Mouse (Mus musculus): ENCODE results near the gene Ankrd33b. TPM values are rescaled to one million over a fixed set of nuclear protein-coding genes. Genes with fewer than 3 reads are reported as not detected.

Gene Ankrd33b
- total RNA-seq, 2 experiments from 2014 or later = 1.6 to 2.1 TPM

DNA sequence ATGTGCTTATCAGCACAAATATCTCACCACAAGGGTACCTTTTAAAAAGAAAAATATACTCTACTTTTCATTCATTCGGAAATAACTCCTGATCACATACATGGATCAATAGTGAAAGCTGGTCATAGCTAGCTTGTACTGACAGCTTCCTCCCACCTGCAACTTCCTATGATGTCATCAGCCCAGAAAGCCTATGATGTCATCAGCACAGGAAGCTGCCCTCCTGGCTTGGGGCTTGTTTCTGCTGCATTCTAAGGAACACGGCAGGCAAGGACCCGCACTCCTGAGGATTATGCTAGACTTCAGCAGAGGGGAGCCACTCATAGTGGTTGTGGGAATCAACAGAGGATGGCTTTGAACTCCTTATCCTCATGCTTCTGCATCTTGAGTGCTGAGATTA lies 63.2 kb downstream of the Ankrd33b start:
- DNase-seq = no peak

DNA sequence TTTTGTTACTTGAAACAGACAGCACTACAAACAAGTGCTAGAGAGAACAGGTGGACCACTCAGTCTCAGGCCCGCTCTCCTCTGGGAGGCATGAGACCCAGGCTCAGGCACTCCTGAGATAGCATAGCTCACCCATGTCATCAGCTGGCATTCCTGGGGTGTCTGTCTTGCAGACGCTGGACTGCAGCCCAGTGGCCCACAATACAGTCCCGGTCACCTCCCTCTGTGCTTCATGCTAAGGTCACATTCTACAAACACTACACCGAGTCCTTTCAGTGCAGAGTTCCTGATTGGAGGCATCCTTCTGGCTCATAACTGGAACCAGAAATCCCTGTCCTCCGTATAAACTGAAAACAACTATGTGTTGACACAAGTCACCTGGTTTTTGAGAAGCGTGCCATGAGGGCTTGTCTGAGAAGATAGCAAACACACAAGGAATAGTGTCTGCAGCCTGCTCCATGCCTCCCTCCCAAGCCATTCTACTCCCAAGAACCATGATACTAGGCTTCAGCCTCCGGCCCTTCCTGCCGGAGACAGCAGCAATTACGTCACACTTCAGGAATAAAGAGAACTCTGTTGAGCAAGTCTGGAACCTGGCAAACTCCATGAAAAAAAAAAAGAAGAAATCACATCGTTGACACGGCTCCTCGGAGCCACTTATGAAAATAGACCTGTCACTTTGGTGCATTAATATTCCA lies 65.1 kb downstream of the Ankrd33b start:
- no peak for DNase-seq

DNA sequence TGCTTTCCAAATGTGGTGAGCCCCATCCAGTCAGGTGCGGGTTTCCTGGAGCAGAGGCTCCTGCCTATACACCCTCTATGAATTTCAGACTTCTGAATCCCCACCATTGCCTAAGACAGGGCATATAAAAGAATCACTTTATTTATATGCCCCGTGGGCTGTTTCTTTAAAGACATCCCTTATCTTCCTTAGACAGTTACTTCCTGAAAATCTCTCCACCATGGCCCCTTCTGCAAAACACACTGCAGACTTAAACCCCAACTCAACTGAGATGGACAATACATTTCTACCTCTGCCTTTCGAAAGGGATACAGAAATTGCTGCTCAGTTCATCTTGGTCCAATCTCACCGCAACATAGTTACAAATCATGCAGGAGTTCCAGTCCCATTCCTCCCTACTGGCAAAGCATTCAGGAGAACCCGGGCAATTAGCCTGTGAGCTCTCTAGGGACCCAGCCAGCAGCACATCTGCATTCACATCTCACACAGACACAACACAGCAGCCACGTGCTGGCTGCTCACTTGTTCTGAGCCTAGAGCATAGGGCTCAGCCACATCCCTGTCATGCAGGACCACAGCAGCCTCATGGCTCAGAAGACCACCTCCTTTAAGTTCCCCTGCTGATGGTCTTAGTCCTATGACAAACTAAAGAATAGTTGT lies 68.1 kb downstream of the Ankrd33b start:
- no peak for DNase-seq

DNA sequence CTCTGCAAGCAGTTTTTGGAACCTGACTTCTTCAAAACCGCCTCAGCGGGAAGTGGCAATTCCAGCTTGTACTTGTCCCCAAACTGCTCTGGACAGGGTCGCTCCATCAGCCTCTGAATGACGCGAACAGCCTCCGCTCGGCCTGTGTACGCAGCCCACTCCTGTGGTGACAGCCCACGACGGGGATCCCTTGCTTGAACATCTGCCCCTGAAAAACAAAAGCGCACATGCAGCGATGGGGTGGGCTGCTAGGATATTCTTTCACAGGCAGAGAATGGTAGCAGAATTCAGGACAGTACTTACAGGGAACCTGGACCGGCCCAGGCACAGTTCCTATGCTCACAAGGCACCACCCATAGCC lies 69.8 kb downstream of the Ankrd33b start:
- no peak for DNase-seq

DNA sequence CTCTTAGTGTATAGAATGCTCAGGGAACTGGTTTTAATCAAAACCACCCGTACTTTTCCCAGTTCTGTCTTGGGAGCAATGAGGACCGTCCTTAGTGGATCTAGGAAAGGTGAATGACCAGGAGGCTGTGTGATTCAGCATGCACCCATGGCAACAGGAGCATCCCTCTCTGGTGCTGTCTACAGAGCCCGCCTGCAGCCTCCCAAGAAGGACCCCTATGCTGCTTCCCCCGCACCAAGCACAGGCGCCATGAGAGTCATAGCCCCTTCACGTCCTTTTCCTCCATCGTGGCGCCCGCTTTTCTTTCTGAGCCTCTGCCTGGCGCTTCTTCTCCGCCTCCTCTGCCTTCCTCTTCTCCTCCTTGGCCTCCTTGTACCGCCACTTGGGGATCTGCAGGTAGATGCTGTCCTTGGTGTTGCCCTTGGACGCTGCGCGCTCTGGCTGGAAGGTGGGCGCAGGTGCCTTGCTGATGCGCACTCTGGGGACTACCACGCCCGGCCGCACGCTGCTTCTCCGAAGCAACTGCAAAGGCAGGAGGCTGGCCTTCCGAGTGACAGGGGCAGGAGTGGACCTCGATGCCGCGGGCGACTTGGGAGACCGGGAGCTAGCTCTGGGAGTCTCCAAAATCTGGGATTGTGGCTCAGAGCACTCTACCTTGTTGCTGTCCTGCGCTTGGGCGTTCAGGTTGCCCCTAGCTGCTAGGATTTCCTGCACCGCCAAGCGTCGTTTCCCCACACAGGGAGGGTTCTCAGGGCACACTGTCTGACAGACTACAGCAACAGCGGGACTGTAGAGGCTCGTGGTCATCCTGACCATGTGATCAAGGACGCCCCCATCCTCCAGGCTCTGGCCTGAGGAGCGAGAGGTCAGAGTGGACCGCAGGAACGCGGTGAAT lies 70.4 kb downstream of the Ankrd33b start:
- no peak for DNase-seq

DNA sequence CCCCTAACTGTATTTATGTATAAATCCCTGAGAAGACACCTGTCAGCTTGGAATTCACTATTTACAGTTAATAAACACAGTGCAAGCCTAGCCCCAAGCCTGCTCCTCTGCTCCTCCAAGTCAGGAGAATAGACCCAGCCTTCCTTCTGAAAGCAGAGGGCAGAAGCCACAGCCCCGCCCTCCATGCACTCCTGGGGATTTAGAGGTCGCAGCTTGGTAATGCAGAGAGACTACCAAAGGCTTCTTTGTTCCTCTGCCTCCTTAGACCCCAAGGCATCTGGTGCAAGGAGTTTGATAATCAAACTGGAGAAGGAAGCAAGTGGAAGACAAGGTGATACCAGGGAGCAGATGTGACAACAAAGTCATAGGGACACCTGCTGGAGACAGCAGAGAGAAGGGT lies 73.2 kb downstream of the Ankrd33b start:
- DNase-seq = no peak

DNA sequence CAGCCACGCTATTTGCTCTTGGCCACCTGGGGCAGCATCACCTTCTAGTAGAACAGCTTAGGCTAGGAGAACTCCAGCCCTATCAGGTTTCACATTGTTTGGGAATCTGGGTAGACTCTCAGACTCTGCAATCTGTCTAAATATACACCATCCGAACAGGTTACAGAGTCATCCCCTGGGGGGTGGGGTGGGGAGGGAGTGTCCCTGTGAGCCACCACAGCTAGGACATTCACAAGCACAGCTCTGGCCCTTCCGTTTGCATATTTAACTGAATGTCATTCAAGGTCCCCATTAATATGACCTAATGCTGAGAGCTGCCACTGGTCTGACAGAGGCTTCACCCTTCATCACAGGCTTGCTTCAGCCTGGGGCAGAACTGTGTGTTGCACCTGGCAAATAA lies 74.9 kb downstream of the Ankrd33b start:
- no peak for DNase-seq

DNA sequence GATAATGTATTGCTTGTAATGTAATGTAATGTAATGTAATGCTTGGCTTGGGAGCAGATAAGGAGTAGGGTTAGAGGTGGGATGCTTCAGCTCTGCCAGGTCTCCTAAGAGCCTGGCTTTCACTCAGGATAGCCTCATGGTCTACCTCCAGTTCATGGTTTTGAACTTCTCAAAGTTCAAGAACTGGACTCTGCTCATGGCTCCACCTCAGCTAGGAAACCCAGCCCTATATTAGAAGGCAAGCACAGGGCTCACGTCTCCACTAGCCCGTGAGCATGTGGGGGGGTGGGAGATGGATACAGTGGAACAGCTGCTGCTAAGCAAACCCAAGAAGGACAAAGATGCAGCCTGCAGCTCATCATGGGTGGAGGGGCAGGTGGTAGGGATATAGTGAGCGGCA lies 81.8 kb downstream of the Ankrd33b start:
- DNase-seq = no peak

DNA sequence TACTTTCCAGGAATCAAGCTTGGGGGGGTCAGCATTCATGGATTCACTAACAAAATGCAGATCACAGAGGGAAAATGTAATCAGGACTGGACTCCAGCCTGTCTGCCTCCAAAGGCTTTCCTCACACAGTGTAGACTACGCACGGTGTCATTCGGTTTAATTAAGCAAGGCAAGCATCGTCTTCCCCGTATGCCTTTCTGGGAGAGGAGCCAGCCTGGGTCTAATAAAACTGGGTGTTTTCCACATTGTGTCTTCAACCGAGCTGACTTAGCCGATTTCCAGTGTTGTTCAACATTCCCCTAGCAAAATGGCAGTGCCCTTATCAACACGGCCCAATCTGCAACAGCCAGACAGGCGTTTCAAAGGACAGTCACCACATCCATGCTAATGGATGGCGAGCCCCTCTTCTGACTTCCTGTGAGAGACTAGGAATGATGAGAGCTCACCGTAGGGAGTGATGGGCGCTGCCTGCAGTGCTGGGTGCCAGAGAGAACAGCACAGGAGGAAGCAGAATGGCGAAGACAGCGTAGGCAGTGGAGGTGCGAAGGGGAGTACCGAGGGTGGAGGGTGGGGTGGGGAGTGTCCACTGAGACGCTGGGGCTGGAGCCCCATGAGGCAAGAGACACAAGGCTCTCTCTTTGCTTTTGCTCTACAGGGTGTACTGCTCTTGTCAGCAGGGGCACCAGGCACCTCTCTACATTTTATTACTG lies 82.4 kb downstream of the Ankrd33b start:
- no peak for DNase-seq

DNA sequence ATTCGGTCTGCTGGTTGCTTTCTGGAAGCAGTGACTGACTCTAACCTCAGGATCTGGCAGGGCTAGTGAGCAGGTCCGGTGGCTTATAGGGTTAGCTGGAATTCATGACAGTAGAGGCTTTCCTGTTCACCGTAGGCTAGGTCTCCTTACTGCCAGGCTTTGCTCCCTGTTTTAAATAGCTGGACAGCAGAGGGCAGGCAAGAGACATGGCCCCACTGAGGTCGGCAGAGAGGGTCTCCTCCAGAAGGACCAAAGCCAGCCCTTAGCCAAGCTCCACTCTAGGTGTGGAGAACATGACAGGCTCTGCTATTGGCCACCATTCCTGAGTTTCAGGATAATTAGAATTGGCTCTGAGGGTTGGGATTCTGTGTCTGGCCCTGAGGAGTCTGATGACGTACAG lies 83.4 kb downstream of the Ankrd33b start:
- DNase-seq = no peak

DNA sequence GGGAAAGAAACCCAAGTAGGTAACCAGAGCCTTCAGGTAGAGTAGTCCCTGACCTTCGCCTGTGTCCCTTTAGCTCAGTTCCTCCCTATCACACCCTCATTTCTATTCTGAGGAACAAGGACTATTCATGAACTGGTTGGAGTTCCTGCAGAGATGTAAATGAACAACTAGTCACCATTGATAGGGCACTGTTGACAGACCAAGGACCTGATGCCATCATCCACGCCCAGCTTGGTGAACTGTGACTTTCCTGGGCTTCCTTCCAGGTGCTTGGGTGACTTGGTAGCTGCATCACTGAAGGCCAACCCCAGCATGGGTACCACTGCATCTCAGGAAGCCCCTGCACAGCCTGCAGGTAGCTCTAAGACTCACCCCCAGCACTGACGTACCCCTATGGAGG lies 85.2 kb downstream of the Ankrd33b start:
- DNase-seq = no peak

DNA sequence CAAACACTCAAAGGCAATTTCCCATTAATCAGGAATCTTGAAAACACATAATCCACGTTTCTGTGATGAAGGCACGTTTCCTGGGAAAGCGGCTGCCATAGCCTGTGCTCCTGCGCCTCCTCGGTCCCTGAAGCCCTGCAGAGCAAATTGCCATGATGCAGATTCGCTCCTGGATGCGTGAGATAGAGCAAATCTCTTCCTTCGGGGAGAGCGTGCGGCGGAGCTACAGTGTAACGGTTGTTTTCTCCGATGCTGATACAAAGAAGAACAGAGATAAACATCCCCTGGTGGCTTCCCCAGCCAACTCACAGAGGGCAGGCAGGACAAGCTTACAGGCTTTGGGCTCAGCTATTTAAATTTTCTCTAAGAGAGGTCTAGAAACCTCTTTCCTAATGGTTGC lies 85.7 kb downstream of the Ankrd33b start:
- DNase-seq = no peak

DNA sequence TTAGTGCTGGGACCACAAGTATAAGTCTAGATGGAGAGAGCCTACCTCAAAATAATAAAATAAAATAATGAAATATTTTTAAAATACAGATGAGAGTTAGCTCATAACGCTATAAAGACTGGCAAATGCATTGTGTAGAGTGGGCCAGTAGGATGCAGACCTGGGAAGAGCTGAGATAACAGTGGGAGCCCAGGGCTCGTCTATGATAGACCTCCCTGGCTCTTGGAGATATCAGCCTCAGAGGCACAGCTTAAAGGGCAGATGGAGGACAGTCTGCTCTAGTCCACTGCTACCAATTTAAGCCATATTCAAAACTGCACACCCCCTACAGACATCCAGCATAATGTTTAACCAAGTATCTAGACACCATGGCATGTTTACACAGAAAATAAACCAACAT lies 86.8 kb downstream of the Ankrd33b start:
- no peak for DNase-seq

DNA sequence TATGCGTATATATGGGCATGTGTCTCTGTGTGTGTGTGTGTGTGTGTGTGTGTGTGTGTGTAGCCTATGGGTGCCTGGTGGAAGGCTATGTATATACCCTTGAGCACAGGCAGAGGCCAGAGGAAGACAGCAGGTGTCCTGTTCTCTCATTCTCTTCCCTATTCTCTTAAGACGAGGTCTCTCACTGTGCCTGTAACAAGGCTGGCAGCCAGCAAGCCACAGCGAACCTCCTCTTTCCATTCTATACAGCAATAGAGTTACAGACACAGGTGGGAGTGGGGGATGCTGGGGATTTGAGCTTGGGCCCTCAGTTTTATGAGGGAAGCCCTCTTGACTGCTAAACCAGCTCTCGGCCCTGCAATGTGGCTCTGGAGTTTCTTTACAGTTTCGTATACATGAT lies 87.5 kb downstream of the Ankrd33b start:
- DNase-seq = no peak

DNA sequence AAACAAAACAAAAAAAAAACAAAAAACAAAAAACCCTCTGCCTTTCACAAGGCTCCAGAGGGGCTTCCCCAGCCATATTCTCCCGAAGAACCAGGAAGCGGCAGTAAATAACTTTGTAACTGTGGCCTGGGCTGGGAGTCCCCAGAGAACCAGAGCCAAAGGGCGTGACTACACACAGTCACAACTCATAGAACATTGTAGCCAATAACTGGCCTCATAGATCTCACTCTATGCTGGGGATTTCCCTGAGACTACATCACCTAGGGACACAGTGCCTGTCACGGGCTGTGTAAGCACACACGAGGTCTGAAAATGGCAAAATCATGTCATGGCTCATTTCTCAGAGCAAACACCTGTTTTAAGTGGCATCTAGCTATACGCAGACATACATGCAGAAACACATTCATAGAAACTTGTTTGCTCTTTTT lies 87.9 kb downstream of the Ankrd33b start:
- no peak for DNase-seq

DNA sequence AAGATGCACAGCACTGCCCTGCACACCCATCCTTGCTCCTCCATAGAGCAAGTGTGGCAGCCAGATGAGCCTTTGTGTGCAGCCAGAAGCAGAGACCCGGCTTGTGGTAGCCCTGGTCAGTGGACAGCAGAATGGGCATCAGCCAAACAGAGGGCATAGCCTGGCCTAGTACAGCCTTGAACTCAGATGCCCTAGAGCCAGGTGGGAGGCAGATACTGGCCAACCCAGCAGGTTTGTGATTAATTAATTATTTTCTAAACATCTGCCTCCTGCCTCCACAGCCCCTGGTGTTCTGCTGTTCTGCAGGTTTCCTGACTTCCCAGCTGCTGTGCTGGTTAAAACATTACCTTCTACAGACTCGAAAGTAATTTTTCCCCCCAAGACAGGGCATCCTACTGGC lies 88.4 kb downstream of the Ankrd33b start:
- DNase-seq = no peak

DNA sequence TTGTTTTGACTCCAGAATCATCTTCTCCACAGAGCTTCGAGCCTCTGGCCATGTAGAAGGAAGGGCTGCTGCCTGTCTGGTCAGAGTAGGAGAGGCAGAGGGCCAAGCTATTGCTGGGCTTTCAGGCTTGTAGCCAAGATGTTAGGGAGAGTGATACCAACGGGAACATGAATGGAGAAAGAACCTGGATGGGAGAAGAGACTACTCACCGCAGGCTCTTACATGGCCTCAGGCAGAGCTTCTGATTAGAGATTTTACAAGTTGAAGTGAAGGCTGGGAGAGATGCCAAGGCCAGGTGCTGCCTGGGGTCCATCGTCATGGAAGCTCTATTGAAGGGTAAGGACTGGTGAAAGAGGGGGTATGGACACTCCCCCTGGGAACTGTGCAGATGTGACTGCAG lies 89.4 kb downstream of the Ankrd33b start:
- peak; percentile 23 for DNase-seq

DNA sequence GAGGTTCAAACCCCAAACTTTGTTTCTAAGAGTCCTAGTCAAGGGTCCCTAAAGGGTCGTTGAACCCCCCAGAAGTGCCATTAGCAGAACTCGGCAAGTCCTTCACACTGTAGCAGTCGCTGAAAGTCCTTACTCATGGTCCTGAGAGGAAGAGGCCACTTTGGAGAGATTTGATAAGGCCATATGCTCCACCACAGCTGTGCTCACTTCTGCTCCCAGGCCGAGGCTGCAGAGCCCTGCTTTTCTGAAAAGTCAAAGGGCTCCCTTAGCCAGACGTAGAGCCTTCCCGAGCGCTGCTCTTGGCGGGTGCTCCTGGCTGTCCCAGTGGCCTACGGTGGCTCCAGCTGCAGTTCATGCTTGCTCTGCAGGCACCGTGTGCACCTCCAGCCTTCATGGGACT lies 94.0 kb downstream of the Ankrd33b start:
- DNase-seq = no peak

DNA sequence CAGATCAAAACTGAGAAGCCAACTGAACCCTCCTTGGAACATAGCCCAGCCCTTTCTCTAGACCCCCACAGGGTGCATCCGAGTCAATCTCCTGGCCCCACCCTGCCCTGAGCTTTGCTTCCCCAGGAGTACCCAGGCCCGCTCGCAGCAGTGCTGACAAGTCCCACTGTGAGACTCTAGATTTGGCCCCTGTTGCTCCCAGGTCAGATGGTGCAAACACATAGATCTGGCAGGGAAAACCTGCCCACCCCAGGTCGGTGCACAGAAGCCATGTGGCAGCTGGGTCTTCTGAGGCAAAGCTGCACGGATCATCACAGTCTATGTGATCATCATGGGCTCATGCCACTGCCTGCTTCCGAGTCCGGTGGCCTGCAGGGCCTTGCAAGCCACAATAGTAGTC lies 94.8 kb downstream of the Ankrd33b start:
- DNase-seq = no peak

DNA sequence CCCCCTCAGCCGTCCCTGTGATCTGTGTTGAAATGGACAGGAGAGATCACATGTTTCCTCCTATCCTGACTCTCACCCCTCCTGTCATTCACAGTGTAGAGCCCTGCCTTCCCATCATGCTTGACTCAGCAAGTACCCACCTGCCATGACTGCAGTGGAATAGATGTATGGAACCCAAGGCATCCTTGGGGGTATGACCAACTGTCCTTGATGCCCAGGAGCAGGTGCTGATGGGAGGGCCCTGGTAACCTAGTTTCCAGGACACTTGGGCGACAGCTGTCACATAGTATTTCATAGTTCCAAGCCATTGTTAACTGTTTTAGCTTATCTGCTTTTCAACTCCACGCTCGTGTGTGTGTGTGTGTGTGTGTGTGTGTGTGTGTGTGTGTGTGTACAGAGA lies 98.0 kb downstream of the Ankrd33b start:
- DNase-seq = no peak

DNA sequence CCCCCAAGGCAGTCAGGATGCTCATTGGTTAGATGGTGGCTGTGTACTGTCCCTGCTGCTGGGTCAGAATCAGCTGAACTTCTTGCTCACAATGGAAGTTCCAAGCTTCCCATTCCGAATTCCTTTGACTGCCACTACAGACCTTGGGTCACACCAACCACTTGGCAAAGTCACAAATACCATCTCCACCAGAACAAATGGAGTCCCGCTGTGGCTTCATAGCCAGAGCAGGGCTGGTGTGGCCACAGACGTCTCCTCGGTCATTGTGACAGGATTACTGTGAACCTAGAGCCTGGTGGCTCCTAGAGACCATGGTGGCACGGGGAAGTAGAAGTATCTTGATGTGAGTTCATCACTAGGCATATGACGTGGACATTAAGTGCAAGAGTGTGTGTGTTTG lies 99.4 kb downstream of the Ankrd33b start:
- DNase-seq = no peak

DNA sequence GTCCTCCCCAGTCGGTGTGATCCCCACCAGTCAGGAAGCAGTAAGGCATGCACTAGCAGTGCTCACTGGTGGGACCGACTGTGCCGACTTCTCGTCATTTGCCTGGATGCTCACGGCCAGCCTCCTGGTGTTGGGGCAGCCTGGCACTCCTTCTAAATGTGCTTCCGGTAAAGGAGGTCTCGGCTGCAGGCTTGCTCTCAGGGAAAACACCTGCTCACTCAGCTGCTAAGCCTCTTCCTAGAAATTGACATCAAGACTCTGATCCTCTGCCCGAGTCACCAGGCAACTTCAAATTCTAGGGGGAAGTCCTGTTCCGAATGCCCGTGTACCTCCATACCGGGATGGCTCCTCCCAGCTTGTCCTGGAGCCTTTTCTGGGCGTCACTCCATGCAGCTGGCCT lies 101.7 kb downstream of the Ankrd33b start:
- no peak for DNase-seq

DNA sequence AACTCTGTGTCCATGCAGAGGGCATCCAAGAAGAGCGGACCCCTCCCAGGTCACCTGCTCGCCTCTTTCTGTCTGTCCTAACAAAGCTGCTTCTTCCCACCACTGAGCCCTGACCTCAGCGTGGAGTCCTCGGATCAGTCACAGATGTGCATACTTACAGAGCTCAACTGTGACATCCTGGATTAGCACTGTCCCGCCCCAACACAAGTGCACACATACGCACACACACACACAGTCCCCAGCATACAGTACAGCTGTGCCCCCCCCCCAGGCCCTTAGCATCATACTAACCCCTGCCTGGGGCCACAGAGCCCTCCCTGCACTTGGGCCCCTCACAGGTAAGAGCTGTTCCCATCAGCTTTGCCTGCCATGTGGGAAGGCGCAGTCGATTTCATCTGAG lies 102.1 kb downstream of the Ankrd33b start:
- no peak for DNase-seq

Data from adrenal gland, postnatal 10 days (tissue).